Mouse (Mus musculus): ENCODE data around the gene Foxa2. TPM values are rescaled to one million over a fixed set of nuclear protein-coding genes. Genes with fewer than 3 reads are reported as not detected.

Foxa2 gene
- total and polyA plus RNA-seq, 2 experiments from 2014 or later: 2.7 to 11.1 TPM

DNA sequence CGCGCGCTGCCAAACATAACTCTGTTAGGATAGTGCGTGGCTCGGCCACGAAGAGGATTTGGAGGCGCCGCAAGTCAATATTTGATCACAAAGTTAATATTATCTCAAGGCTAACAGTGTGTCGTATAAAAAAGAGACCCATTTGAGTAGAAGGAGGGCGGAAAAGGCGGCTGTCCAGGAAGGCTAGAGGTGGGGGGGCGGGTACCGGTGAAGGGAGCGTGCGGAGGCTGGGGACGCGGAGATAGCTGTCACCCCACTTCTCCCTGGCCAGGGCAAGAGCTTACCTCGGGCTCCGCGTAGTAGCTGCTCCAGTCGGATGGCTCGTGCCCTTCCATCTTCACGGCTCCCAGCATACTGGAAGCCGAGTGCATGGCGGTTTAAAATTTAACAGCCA lies 1.2 kb downstream of the Foxa2 start:
- Histone ChIP-seq H3K4me3 (ENCODE audit: low read depth, low read length) (peak overlapping the region; percentile 24; the same call in 1 of the 2 replicates), H3K9me3 (ENCODE audit: low read length) (no peaks in the 10 kb centered on the region), H3K27me3 (ENCODE audit: insufficient read depth, low read length) (peaks cover 89% of the 10 kb centered on the region), H3K27ac (ENCODE audit: low read depth, low read length) (no peak overlapping the region), H3K4me2 (ENCODE audit: low read depth, low read length, poor library complexity, severe bottlenecking) (no peak overlapping the region), H3K4me1 (ENCODE audit: insufficient read depth, low read length) (no peaks in the 10 kb centered on the region), H3K9ac (replicated peaks; ENCODE audit: low read length, poor library complexity, severe bottlenecking) (no peak overlapping the region), H3K36me3 (ENCODE audit: insufficient read depth, low read length) (no peaks in the 10 kb centered on the region)
- no peak for DNase-seq (ENCODE audit: low spot score)
- no peak for ATAC-seq (ENCODE audit: low FRiP score)
- no peak for TF ChIP-seq CTCF (IDR thresholded peaks at IDR 0.05)
- WGBS: under 1% methylated on average over 22 of the region's 25 CpGs

DNA sequence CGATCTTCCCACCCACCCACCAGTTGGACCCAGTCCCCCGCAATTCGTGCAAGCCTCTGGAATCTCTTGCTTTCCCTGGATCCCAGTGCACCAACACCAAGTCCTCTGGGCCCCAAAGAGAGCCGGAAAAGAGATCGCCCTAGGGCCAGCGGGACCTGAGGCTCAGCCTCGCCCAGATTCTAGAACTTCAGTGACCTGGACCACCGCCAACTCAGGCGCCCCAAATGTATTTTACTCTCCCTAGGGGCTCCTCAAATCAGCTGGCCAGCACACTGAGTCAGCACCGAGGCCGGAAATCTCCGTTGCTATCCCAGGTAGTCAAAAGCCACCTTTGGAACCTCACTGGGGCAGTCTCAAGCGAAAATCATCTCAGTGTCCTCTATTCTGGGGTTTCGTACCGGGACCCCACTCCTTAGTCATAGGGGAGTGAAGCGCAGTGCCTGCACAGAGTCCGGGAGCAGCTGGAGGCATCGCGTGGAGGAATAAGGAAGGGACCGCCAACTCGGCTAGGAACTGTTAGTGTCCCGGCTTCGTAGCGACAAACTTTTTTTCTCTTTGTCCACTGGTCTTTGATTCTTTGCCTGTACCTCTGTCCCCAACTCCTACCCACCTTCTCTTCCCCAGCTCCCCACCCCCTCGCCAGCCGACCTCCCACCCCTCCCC lies 1.8 kb downstream of the Foxa2 start:
- no peaks in the 10 kb centered on the region for H3K36me3 ChIP-seq (ENCODE audit: insufficient read depth, low read length)
- peak overlapping the region; percentile 24; the same call in 1 of the 2 replicates for H3K4me3 ChIP-seq (ENCODE audit: low read depth, low read length)
- DNase-seq (ENCODE audit: low spot score) (no peak), ATAC-seq (ENCODE audit: low FRiP score) (no peak)
- no peaks in the 10 kb centered on the region for H3K4me1 ChIP-seq (ENCODE audit: insufficient read depth, low read length)
- TF ChIP-seq CTCF (IDR thresholded peaks at IDR 0.05): no peak
- no peak overlapping the region for H3K9ac ChIP-seq (replicated peaks; ENCODE audit: low read length, poor library complexity, severe bottlenecking)
- H3K9me3 ChIP-seq (ENCODE audit: low read length): no peaks in the 10 kb centered on the region
- peaks cover 90% of the 10 kb centered on the region for H3K27me3 ChIP-seq (ENCODE audit: insufficient read depth, low read length)
- 0% methylated on average over 26 of the region's 26 CpGs for WGBS
- no peak overlapping the region for H3K4me2 ChIP-seq (ENCODE audit: low read depth, low read length, poor library complexity, severe bottlenecking)
- no peak overlapping the region for H3K27ac ChIP-seq (ENCODE audit: low read depth, low read length)

- WGBS: under 1% methylated on average over 68 of the region's 71 CpGs
- no peak for TF ChIP-seq CTCF (IDR thresholded peaks at IDR 0.05)
- H3K4me2 ChIP-seq (ENCODE audit: low read depth, low read length, poor library complexity, severe bottlenecking): peak overlapping the region; percentile 29
- no peaks in the 10 kb centered on the region for H3K36me3 ChIP-seq (ENCODE audit: insufficient read depth, low read length)
- H3K9me3 ChIP-seq (ENCODE audit: low read length): no peaks in the 10 kb centered on the region
- 0 out of 2 replicates have a peak overlapping the region, but pooled peaks have one; percentile 24 for H3K9ac ChIP-seq (replicated peaks; ENCODE audit: low read length, poor library complexity, severe bottlenecking)
- ATAC-seq (ENCODE audit: low FRiP score) (no peak), DNase-seq (ENCODE audit: low spot score) (no peak)
- H3K4me3 ChIP-seq (ENCODE audit: low read depth, low read length): peak overlapping the region; percentile 24; the same call in 1 of the 2 replicates
- no peak overlapping the region for H3K27ac ChIP-seq (ENCODE audit: low read depth, low read length)
- H3K4me1 ChIP-seq (ENCODE audit: insufficient read depth, low read length): no peaks in the 10 kb centered on the region
- H3K27me3 ChIP-seq (ENCODE audit: insufficient read depth, low read length): peaks cover 96% of the 10 kb centered on the region
Observed at GRCm38 (mm10) chr2:148043976-148044876, 2.5 kb downstream of the Foxa2 start.

DNA sequence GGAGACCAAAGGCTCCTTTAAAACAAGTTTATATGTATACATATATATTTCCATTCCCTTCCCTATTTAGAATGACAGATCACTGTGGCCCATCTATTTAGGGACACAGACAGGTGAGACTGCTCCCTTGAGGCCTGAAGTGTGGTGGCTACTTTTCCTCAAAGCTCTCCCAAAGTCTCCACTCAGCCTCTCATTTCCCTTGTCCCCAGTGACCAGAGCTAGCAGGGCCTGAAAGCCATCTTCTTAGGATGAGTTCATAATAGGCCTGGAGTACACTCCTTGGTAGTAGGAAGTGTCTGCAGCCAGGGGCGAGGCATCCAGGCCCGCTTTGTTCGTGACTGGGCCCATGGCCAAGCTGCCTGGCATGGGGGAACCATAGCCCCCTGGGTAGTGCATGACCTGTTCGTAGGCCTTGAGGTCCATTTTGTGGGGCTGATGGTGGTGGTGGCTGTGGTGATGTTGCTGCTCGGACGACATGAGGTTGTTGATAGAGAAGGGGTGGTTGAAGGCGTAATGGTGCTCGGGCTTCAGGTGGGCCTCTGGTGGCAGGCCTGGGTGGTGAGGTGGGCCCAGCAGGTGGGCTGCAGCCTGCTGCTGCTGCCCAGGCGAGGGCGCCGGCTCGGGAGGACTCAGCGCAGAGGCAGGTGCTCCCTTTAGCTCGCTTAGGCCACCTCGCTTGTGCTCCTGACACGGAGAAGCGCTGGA lies 3.3 kb downstream of the Foxa2 start:
- TF ChIP-seq CTCF (IDR thresholded peaks at IDR 0.05): no peak
- H3K27me3 ChIP-seq (ENCODE audit: insufficient read depth, low read length): peaks cover 95% of the 10 kb centered on the region
- no peak overlapping the region for H3K27ac ChIP-seq (ENCODE audit: low read depth, low read length)
- H3K9me3 ChIP-seq (ENCODE audit: low read length): no peaks in the 10 kb centered on the region
- DNase-seq (ENCODE audit: low spot score) (no peak), ATAC-seq (ENCODE audit: low FRiP score) (no peak)
- H3K36me3 ChIP-seq (ENCODE audit: insufficient read depth, low read length): no peaks in the 10 kb centered on the region
- H3K4me3 ChIP-seq (ENCODE audit: low read depth, low read length): peak overlapping the region; percentile 24; the same call in 1 of the 2 replicates
- H3K4me1 ChIP-seq (ENCODE audit: insufficient read depth, low read length): no peaks in the 10 kb centered on the region
- 0 out of 2 replicates have a peak overlapping the region, but pooled peaks have one; percentile 29 for H3K4me2 ChIP-seq (ENCODE audit: low read depth, low read length, poor library complexity, severe bottlenecking)
- 3% methylated on average over 17 of the region's 17 CpGs for WGBS
- no peak overlapping the region for H3K9ac ChIP-seq (replicated peaks; ENCODE audit: low read length, poor library complexity, severe bottlenecking)

DNA sequence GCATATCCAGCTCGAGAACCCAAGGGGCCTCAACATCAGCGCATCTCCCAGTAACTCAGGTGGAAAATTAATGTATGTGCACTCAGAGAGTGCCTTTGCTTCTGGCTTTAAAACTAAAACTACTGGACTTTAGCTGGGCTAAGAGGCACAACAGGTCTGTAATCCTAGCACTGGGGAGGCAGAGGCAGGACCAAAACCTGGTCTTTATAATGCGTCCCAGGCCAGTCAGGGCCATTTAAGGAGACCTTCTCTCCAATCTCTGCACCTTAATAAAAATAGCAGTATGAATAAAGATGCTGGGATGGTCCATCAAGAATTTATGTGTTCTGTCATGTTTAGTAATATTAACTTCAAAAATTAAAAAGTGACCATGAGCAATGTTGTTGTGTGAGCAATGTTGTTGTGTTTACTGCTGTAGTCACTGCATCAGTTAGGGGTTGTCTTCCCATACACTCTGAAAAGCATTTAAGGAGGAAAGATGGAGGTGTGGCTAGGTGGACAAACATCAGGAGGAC lies 4.6 kb downstream of the Foxa2 start:
- no peak overlapping the region for H3K4me2 ChIP-seq (ENCODE audit: low read depth, low read length, poor library complexity, severe bottlenecking)
- no peaks in the 10 kb centered on the region for H3K36me3 ChIP-seq (ENCODE audit: insufficient read depth, low read length)
- ATAC-seq (ENCODE audit: low FRiP score) (no peak), DNase-seq (ENCODE audit: low spot score) (no peak)
- no peak overlapping the region for H3K27ac ChIP-seq (ENCODE audit: low read depth, low read length)
- 5% methylated on average over 3 of the region's 3 CpGs for WGBS
- H3K9ac ChIP-seq (replicated peaks; ENCODE audit: low read length, poor library complexity, severe bottlenecking): no peak overlapping the region
- no peaks in the 10 kb centered on the region for H3K4me1 ChIP-seq (ENCODE audit: insufficient read depth, low read length)
- H3K27me3 ChIP-seq (ENCODE audit: insufficient read depth, low read length): peaks cover 95% of the 10 kb centered on the region
- no peak overlapping the region for H3K4me3 ChIP-seq (ENCODE audit: low read depth, low read length)
- no peak for TF ChIP-seq CTCF (IDR thresholded peaks at IDR 0.05)
- H3K9me3 ChIP-seq (ENCODE audit: low read length): no peaks in the 10 kb centered on the region

Data from midbrain, postnatal 0 days (tissue).